Mouse (Mus musculus) adrenal gland, postnatal 10 days (tissue): ENCODE measurements around the gene Olig1. TPM values are rescaled to one million over a fixed set of nuclear protein-coding genes. Genes with fewer than 3 reads are reported as not detected.

ENCODE experiments used
- DNase-seq: peaks from one replicate; pipeline ENCODE4 v3.0.0; 2021; ENCODE audit warnings: mixed read lengths
- total RNA-seq, 2 experiments: library from RNA; stranded (reverse); gene quantifications; 2 replicates each; pipeline ENCODE4 v1.2.3; 2021

Olig1 gene
- total RNA-seq, 2 experiments from 2014 or later = 0.75 to 1.6 TPM

DNA sequence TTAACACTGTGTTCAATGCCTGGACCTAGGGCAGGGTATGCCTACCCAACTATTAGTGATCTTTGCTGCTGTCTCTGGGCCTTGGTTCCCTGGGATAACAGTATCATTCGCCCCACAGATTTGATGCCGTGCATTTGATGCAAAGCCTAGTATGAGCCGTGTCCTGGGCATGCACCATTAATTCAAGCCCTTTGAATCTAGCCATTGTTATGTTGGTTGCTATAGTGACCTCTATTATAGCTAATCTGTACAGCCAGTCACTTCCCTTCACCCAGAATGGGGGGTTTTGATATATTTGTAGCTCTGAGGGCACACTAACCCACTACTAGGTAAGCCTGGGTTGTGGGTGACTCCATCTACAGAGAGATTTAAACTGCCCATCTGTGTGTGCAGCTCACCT, 40.3 kb downstream of the Olig1 start:
- DNase-seq = no peak

DNA sequence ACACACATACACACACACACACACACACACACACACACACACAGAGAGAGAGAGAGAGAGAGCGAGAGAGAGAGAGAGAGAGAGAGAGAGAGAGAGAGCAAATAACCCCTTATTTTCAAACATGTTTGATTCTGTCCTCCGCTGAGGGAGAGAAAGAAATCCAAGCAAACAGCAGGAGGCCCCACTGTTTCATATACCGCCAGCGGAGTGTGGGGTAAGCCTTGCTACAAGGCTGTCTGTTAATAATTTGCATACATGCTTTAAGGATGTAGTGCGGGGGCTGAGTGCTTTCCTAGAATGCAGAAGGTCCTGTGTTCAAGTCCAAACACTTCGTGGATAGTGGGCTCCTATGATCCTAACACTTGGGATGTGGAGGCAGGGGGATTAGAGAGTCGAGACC, 43.3 kb downstream of the Olig1 start:
- no peak for DNase-seq

DNA sequence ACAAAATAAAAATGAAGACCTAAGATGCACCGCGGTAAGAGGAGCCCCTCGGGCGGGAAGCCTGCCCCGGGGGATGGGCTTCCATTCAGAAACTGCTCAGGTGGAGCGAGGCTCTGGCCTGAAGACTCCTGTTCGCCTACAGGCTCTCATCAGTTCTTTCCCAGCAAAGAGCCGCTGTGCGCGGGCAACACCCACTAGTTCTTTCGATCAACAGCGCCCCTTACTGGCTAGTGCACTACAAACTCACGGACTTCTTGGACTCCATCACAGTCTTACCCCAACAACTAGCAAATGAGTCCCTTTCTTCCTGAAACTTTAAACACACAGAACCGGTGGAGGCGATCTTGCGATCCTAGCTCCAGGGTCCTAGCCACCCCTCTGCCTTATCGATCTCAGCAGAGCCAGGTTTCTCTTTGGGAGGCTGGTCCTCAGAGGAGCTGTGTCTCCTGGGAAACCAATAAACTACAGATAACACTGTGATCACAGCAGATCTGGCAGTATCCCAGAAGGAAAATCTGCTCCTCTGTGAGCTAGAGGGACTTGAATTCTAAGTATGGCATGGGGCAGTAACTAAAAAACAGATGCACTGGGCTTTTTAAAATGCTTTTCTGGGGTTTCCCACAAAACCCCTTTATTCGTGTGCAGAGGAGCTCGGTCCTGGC, 44.7 kb downstream of the Olig1 start:
- peak; percentile 85 for DNase-seq

DNA sequence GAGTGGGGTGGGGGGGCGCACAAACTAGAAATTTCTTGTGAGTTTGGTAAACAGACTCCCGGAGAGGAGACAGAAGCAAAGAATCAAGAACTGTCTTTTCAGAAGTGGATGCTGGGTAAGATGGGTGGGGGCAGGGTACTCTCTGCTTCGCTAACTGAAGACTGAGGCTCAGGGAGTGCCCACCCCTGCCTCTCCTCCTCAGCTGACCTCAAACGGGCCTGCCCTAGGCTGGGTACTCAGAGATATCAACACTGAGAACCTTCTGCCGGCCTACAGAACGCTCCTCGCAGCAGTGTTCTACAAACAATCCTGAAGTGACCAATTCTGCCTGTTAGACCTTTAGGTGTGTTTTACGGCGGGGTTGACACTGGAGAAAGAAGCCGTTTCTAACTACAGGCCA, 50.6 kb downstream of the Olig1 start:
- no peak for DNase-seq

DNA sequence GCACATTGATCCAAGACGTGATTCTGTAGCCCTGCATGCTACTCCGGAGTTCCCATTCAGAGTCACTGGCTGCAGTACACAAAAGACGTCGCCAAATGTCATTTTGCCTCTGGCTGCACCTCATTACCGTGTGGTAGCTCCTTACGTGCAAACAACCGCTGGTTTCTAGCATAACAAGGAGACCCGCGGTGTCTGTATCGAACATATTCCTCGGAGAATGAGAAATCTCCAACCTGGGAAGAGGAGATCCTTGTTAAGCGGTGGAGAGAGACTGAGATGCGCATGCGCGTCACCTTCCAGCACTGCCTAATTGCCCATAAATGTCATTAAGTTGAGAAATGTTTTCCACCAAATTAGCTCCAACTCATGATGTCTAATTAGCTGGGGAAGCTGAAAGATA, 51.0 kb downstream of the Olig1 start:
- DNase-seq = no peak

Other genes with a start within 250 kb of the Olig1 start
- gene Paxbp1, start 225.2 kb upstream of the Olig1 start, total RNA-seq = 10 to 100 TPM; 35.3 to 55.6 TPM
- under 1 TPM; 0.12 to 0.15 TPM for gene 4932438H23Rik, start 174.7 kb upstream of the Olig1 start, total RNA-seq
- not detected for gene Olig2, start 44.3 kb upstream of the Olig1 start, total RNA-seq
- 10 to 100 TPM; 78.4 TPM for gene Ifnar2, start 103.0 kb downstream of the Olig1 start, total RNA-seq
- gene Gm21970, start 121.9 kb downstream of the Olig1 start, total RNA-seq = not detected
- gene Il10rb, start 136.4 kb downstream of the Olig1 start, total RNA-seq = 10 to 100 TPM; 75.4 to 78.8 TPM
- 10 to 100 TPM; 71.2 to 85.3 TPM for gene Ifnar1, start 215.5 kb downstream of the Olig1 start, total RNA-seq